Mouse (Mus musculus): ENCODE results near the gene Cdc14b. TPM values are rescaled to one million over a fixed set of nuclear protein-coding genes. Genes with fewer than 3 reads are reported as not detected.

Cdc14b gene
- 11.3 and 12.7 TPM in 2 replicates for polyA plus RNA-seq (2015; fragmentation: Nextera tagmentation; extraction: Ambion mirVana)

GRCm38 (mm10) chr13:64274879-64275753 is at the start of gene Cdc14b:
Gene Cdc14b (minus strand): TSS chr13:64275290.
- Histone ChIP-seq H3K4me2 (peak within 1 kb of the TSS; percentile 99), H3K27me3 (no peaks in the 10 kb centered on the region), H3K36me3 (no peaks in the 10 kb centered on the region), H3K9me3 (no peaks in the 10 kb centered on the region), H3K27ac (no peak within 1 kb of the TSS), H3K4me1 (peaks cover 10% of the 10 kb centered on the region), H3K9ac (peak within 1 kb of the TSS; percentile 61), H3K4me3 (peak within 1 kb of the TSS; percentile 75)
- 1% methylated on average over 57 of the region's 57 CpGs for WGBS
- peak; percentile 86; the same call in 1 of the 2 replicates for ATAC-seq (ENCODE audit: insufficient number of reproducible peaks, low FRiP score, low TSS enrichment, low read depth)

- H3K4me1 ChIP-seq, result no peaks in the 10 kb centered on the region
- no peaks in the 10 kb centered on the region for H3K9me3 ChIP-seq
- no peaks in the 10 kb centered on the region for H3K36me3 ChIP-seq
- no peak overlapping the region for H3K27ac ChIP-seq
- H3K9ac ChIP-seq, result no peak overlapping the region
- H3K4me3 ChIP-seq, result no peak overlapping the region
- WGBS, result 73% methylated on average over 8 of the region's 8 CpGs
- no peak for ATAC-seq (ENCODE audit: insufficient number of reproducible peaks, low FRiP score, low TSS enrichment, low read depth)
- H3K27me3 ChIP-seq, result no peaks in the 10 kb centered on the region
- no peak overlapping the region for H3K4me2 ChIP-seq
Observed at GRCm38 (mm10) chr13:64322561-64323281, 47.6 kb upstream of the Cdc14b start.

- no peaks in the 10 kb centered on the region for H3K36me3 ChIP-seq
- ATAC-seq (ENCODE audit: insufficient number of reproducible peaks, low FRiP score, low TSS enrichment, low read depth), result no peak
Observed at GRCm38 (mm10) chr13:64320334-64320733, 45.2 kb upstream of the Cdc14b start.

GRCm38 (mm10) chr13:64319782-64320181 is 44.7 kb upstream of the Cdc14b start:
- H3K9ac ChIP-seq, result no peak overlapping the region
- no peaks in the 10 kb centered on the region for H3K4me1 ChIP-seq
- no peaks in the 10 kb centered on the region for H3K9me3 ChIP-seq
- no peak overlapping the region for H3K27ac ChIP-seq
- ATAC-seq (ENCODE audit: insufficient number of reproducible peaks, low FRiP score, low TSS enrichment, low read depth), result no peak
- H3K4me3 ChIP-seq, result no peak overlapping the region
- no peak overlapping the region for H3K4me2 ChIP-seq
- no peaks in the 10 kb centered on the region for H3K36me3 ChIP-seq
- H3K27me3 ChIP-seq, result no peaks in the 10 kb centered on the region

More at GRCm38 (mm10) chr13:64320334-64320733, 45.2 kb upstream of the Cdc14b start:
- Histone ChIP-seq H3K9ac (no peak overlapping the region), H3K4me3 (no peak overlapping the region), H3K9me3 (no peaks in the 10 kb centered on the region), H3K27ac (no peak overlapping the region), H3K4me1 (no peaks in the 10 kb centered on the region), H3K4me2 (no peak overlapping the region), H3K27me3 (no peaks in the 10 kb centered on the region)
- 77% methylated on average over 8 of the region's 8 CpGs for WGBS

GRCm38 (mm10) chr13:64318355-64318754 is 43.3 kb upstream of the Cdc14b start:
- H3K27ac ChIP-seq, result no peak overlapping the region
- no peaks in the 10 kb centered on the region for H3K4me1 ChIP-seq
- 30% methylated on average over 2 of the region's 2 CpGs for WGBS
- H3K9me3 ChIP-seq, result no peaks in the 10 kb centered on the region
- H3K4me3 ChIP-seq, result no peak overlapping the region
- no peak for ATAC-seq (ENCODE audit: insufficient number of reproducible peaks, low FRiP score, low TSS enrichment, low read depth)
- H3K9ac ChIP-seq, result no peak overlapping the region
- 0 out of 2 replicates have a peak, but pooled peaks cover 3% of the 10 kb centered on the region for H3K27me3 ChIP-seq
- H3K4me2 ChIP-seq, result no peak overlapping the region
- no peaks in the 10 kb centered on the region for H3K36me3 ChIP-seq

GRCm38 (mm10) chr13:64315483-64316050 is 40.5 kb upstream of the Cdc14b start:
- no peak overlapping the region for H3K4me2 ChIP-seq
- peaks cover 13% of the 10 kb centered on the region for H3K4me1 ChIP-seq
- under 1% methylated on average over 3 of the region's 3 CpGs for WGBS
- 0 out of 2 replicates have a peak, but pooled peaks cover 3% of the 10 kb centered on the region for H3K27me3 ChIP-seq
- no peak for ATAC-seq (ENCODE audit: insufficient number of reproducible peaks, low FRiP score, low TSS enrichment, low read depth)
- no peaks in the 10 kb centered on the region for H3K9me3 ChIP-seq
- H3K9ac ChIP-seq, result no peak overlapping the region
- no peak overlapping the region for H3K4me3 ChIP-seq
- no peak overlapping the region for H3K27ac ChIP-seq
- no peaks in the 10 kb centered on the region for H3K36me3 ChIP-seq

- H3K9ac ChIP-seq, result no peak overlapping the region
- no peak overlapping the region for H3K4me3 ChIP-seq
- H3K27me3 ChIP-seq, result 0 out of 2 replicates have a peak, but pooled peaks cover 3% of the 10 kb centered on the region
- H3K4me1 ChIP-seq, result peaks cover 16% of the 10 kb centered on the region
- H3K9me3 ChIP-seq, result no peaks in the 10 kb centered on the region
- no peak for ATAC-seq (ENCODE audit: insufficient number of reproducible peaks, low FRiP score, low TSS enrichment, low read depth)
- no peak overlapping the region for H3K27ac ChIP-seq
- H3K36me3 ChIP-seq, result no peaks in the 10 kb centered on the region
- 70% methylated on average over 3 of the region's 3 CpGs for WGBS
- no peak overlapping the region for H3K4me2 ChIP-seq
Observed at GRCm38 (mm10) chr13:64314041-64314440, 39.0 kb upstream of the Cdc14b start.

- ATAC-seq (ENCODE audit: insufficient number of reproducible peaks, low FRiP score, low TSS enrichment, low read depth), result no peak
- Histone ChIP-seq H3K9me3 (no peaks in the 10 kb centered on the region), H3K4me2 (peak overlapping the region; percentile 53), H3K27me3 (0 out of 2 replicates have a peak, but pooled peaks cover 3% of the 10 kb centered on the region), H3K4me3 (peak overlapping the region; percentile 67), H3K9ac (no peak overlapping the region), H3K36me3 (0 out of 2 replicates have a peak, but pooled peaks cover 2% of the 10 kb centered on the region), H3K27ac (no peak overlapping the region), H3K4me1 (peaks cover 16% of the 10 kb centered on the region)
- 0% methylated on average over 2 of the region's 2 CpGs for WGBS
Observed at GRCm38 (mm10) chr13:64312916-64313289, 37.8 kb upstream of the Cdc14b start.

GRCm38 (mm10) chr13:64312024-64312915 is 37.2 kb upstream of the Cdc14b start, which contains the start of gene Aaed1:
Gene Aaed1 (minus strand): TSS chr13:64312710.
- WGBS, result under 1% methylated on average over 73 of the region's 74 CpGs
- Histone ChIP-seq H3K27ac (peak within 1 kb of the TSS; percentile 89), H3K9ac (peak within 1 kb of the TSS; percentile 65), H3K27me3 (0 out of 2 replicates have a peak, but pooled peaks cover 3% of the 10 kb centered on the region), H3K36me3 (peaks cover 8% of the 10 kb centered on the region; the same call in 1 of the 2 replicates), H3K4me1 (peaks cover 16% of the 10 kb centered on the region), H3K4me3 (peak within 1 kb of the TSS; percentile 67), H3K9me3 (no peaks in the 10 kb centered on the region), H3K4me2 (peak within 1 kb of the TSS; percentile 53)
- ATAC-seq (ENCODE audit: insufficient number of reproducible peaks, low FRiP score, low TSS enrichment, low read depth), result peak; percentile 88

- Histone ChIP-seq H3K4me2 (peak overlapping the region; percentile 53), H3K36me3 (peaks cover 11% of the 10 kb centered on the region; the same call in 1 of the 2 replicates), H3K4me3 (peak overlapping the region; percentile 67), H3K27ac (no peak overlapping the region), H3K9ac (no peak overlapping the region), H3K9me3 (no peaks in the 10 kb centered on the region), H3K27me3 (0 out of 2 replicates have a peak, but pooled peaks cover 3% of the 10 kb centered on the region), H3K4me1 (peaks cover 16% of the 10 kb centered on the region)
- 58% methylated on average over 1 of the region's 1 CpGs for WGBS
- ATAC-seq (ENCODE audit: insufficient number of reproducible peaks, low FRiP score, low TSS enrichment, low read depth), result no peak
Observed at GRCm38 (mm10) chr13:64311266-64311665, 36.2 kb upstream of the Cdc14b start.

- H3K27me3 ChIP-seq, result 0 out of 2 replicates have a peak, but pooled peaks cover 3% of the 10 kb centered on the region
- ATAC-seq (ENCODE audit: insufficient number of reproducible peaks, low FRiP score, low TSS enrichment, low read depth), result no peak
- peaks cover 11% of the 10 kb centered on the region; the same call in 1 of the 2 replicates for H3K36me3 ChIP-seq
- H3K4me1 ChIP-seq, result peaks cover 16% of the 10 kb centered on the region
- H3K4me3 ChIP-seq, result no peak overlapping the region
- H3K27ac ChIP-seq, result no peak overlapping the region
- no peak overlapping the region for H3K9ac ChIP-seq
- no peak overlapping the region for H3K4me2 ChIP-seq
- no peaks in the 10 kb centered on the region for H3K9me3 ChIP-seq
- 69% methylated on average over 6 of the region's 6 CpGs for WGBS
Observed at GRCm38 (mm10) chr13:64310585-64310984, 35.5 kb upstream of the Cdc14b start.
